Mouse (Mus musculus) right cerebral cortex, adult 2 months (tissue): ENCODE data around the gene Plcl2.
"Not testable (repeated sequence)": the region's sequence is repeated elsewhere in the genome, so short reads cannot be mapped to it uniquely, and the experiment has no call there.

ENCODE experiments used
- DNase-seq, 2 experiments: peaks; one replicate each; pipeline ENCODE4 v3.0.0; 2021 to 2022; ENCODE audit warnings: low spot score in 2 of 2

The Plcl2 gene

DNA sequence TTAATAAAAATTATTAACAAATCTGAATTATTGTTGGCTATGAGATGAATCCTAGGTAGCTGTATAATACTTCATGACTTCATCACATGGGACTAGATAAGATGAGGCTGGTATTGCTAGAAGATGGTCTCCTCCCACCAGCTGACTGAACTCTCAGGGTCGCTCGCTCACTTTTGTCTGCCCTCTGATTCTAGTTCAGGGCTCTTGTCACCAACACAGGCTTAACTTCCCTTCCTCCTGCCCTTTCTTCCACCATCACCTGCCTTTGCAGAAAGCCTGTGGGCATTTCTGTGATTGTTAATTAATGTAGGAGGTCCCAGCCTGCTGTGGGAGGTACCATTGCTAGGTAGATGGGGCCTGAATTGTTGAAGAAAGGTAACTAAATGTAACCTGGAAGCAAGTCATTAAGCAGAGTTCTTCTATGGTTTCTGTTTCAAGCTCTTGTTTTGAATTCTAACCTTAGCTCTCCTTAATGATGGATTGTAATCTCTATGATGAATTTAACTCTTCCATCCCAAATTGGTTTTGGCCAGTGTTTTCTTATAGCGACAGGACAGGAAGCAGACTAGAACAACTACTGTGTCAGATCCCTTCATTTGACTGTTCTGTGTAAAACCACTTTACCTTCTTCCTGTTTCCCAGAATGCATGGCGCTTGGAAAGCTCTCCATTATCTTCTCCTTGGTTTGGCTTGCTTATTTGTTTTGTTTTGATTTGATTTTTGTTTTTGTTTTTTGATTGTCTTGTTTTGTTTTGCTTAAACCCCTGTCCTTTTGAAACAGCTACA lies 27.4 kb downstream of the Plcl2 start:
- DNase-seq = no peak

DNA sequence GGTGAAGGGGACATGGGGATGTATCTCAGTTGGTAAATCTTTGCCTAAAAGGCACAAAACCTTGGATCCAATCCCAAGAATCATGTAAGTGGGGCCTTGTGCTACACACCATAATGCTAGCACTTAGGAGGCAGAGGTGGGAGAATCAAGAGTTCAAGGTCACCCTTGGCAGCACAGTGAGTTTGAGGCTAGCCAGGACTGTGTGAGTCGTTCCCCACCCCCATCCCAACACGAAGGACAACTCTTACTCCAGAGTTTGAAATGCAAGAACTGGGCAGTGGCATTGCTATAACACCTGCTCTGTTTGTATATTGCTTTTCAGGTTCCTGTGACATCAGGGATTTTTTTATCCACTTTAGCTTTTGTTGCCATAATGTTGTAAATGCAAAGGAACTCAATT lies 28.6 kb downstream of the Plcl2 start:
- no peak for DNase-seq

DNA sequence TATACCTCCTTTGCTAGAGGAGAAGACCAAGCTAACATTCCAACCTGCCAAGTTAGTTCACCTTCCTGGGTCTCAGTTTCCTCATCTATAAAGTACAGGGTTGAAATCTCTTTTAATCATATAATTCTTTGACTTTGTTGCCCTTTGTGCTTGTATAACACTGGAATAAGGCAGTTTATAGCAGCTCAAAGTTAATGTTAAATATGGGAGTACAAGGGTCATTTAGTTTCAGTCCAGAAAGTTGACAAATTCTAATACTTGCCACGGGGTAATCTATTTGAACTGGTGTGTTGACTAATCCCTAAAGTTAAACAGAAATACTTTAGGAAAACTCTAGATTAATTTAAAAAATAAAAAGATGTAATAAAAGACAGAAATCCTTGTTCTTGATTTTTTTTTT lies 35.7 kb downstream of the Plcl2 start:
- no peak for DNase-seq

DNA sequence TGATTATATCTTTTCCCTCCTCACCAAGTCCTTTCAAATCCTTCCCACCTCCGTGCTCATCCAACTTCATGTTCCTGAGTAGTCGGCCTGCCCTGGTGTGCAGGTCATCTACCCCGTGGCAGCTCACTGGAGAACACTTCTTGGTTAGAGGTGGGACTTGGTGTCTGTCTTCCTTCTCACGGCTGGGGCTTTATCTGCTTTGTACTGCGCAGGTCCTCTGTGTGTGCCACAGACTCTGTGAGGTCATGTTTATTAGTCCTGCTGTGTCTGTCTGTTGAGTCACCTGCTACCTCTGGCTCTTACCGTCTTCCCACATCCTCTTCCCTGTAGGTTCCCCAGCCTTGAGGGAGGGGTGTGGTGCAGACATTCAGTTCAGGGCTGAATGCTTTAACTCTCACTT lies 36.1 kb downstream of the Plcl2 start:
- no peak for DNase-seq

DNA sequence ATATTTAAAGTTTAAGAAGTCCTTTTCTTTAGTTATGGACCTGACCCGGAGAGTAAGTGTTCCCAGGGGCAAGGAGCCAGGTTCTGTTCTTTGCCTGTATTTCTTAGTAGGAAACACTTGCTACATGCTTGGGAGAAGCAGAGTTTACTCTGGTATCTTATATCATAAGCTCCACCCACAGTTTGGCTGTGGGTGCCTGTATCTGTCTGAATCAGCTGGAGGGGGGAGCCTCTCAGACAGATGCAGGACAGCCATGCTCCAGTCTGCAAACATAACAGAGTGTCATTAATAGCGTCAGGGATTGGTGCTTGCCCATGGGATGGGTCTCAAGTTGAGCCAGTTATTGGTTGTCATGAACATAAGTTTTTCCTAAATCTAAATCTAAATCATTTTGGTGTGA lies 42.9 kb downstream of the Plcl2 start:
- DNase-seq = no peak

DNA sequence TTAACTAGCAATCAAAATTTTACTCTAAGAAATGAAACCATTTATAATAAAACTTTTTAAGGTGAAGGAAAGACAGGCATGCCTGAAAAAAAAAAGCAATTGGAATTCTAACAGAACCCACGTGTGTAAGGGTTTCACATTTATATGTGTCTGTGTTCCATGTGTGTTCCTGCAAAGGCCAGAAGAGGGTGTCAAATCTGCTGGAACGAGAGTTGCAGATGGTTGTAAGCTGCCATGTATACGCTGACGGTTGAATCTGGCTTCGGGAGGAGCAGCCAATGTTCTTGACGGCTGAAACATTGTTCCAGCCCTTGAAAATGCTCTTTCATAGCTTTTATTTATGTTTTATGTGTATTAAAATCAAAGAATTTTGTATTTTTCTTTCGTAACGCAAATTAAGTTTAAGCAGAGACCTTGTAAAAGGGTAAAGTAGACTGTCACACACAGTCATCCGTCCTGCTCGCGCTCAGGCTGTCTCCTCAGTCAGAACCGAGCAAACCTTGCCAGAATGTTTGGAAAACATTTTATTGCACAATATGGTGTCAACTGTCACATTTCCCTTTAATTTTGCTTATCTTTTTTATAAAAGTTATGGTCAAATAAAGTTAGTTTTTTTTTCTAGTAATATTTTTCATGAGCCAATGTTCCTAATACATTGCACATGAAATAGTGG lies 48.5 kb downstream of the Plcl2 start:
- no peak for DNase-seq

DNA sequence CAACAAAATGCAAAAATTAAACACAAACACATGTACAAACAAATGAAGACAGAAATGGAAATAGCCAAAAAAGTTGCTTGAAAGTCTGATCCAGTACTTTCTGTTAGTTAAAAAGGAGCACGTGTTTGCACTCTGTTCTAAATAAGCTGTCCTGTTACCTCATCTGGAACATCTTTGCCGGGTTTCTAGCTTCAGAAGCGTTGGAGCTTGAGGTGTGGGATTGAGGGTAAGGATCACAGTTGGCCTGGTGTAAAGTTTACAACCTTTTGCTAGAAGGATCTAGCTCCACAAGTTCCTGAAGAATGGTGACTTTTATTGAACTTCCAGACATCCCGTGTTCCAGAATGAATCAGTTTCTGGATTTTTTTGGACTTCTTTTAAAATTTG lies 49.0 kb downstream of the Plcl2 start:
- DNase-seq = no peak

DNA sequence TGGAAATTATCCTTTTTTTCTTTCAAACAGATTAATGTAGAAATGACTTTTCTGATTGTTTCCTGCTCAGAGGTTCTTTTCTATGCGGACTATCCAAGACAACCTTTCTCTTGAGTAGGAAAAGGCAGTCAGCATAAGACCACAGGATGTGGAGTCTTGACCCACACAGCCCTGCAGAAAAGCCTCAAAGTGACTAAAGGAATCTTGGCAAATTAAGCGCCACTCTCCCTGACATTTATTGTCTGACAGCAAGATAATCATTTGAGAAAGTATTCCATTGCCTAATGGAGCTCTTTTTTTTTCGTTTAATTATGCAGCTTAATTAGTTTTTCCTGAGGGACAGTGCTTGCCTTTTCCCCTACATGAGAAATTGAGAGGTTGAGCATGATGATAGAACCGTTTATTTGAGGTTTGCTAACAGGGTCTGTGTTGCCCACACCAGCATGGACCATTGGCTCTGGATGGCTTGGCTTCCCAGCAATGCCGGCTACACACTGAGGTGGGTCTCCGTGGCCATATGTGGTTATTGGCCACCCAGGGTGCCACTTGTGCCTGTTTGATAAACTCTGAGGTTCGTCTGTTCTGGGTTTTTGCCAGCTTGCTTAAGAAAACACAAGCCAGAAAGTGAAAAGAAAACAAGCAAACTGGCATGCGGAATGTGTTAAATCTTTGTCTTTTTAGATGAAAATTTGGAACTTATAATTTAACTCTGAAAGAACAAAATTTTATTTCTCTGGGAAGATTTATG lies 56.3 kb downstream of the Plcl2 start:
- DNase-seq = no peak

DNA sequence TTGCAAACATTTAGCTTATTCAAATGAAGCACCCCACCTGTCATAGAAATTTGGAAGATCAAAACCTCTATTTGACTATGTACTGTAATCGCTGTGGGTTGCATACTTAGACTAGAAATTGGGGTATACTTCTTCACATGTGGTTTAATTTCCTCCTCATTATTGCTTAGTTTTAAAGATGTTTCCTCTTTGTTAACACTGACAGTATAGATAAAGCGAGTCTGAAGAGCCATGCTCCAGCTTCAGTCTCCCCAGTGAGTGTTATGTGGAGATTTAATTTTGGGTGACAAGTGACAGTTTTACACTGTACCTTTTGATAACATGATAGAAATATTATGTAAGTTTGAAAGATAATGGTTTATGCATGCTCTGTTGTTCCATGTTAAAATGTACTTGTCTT lies 59.6 kb downstream of the Plcl2 start:
- no peak for DNase-seq

DNA sequence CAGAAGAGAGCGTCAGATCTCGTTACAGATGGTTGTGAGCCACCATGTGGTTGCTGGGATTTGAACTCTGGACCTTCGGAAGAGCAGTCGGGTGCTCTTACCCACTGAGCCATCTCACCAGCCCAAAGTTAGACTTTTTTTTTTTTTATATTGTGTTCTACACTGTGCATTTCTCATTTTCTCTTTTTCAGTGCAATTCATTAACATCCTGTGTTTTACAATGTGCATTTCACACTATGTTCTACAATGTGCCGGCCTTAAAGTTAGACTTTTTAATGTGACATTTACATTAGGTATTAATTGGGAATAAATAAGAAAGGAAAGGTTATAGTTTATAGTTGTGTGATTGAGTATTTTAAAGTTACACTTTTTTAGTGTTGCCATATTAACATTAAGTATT lies 61.0 kb downstream of the Plcl2 start:
- not testable (repeated sequence) for DNase-seq

DNA sequence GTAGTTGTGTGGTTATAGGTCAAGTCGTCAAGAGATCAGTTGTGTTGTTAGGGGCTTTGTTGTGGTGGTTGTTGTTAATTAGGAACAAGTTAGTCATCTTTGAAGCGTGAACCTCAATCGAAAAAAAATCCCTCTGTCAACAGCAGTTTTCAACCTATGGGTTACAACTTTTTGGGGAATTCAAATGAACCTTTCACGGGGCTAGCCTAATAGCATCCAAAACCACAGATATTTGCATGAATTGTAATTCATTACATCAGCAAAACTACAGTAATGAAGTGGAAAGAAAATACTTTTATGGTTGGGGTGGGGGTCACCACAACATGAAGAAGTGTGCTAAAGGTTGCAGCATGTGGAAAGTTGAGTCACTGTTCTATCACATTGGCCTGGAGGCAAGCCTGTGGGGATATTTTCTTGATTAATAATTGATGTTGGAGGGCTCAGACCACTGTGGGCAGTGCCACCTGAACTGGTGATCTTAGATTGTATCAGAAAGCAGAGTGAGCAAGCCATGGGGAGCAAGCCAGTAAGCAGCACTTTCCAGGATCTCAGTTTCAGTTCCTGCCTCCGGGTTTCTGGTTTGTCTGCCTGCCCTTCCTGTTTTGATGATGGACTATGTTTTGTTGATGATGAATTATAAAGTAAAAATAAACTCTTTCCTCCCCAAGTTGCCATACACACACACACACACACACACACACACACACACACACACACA lies 61.6 kb downstream of the Plcl2 start:
- no peak for DNase-seq

DNA sequence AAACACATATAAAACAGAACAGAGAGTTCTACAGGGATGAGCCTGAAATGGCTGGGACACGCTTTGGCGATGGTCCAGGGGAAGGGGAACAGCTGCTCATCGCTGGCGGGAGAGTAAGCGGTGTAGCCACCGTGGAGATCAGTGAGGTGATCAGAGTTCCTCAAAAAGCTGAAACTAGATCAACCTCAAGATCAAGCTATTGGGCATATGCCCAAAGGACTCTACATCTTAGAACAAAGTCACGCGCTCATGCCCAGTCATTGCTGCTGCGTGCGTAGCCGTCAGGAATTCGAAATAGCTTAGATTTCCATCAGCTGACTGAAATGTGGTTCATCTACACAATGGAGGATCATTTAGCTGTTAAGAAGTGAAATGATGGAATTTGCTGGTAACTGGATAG lies 65.0 kb downstream of the Plcl2 start:
- DNase-seq = no peak

DNA sequence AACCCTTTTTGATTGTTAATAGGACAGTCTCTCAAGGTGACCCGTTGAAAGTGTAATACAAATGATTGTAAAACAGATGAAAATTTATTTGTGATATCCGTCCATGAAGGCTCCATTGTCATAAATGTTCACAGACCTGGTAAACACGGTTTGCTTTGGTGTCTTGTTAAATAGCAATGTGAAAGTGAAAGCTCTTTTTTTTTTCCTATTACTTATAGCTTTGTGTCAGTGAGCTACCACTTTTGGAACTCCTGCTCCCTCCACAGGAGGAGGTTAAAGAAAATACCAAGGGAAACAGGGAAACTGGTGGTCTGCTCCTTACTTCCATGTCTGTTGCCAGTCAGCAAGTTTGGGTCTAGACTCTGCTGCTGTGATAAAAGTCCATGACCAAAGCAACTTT lies 71.2 kb downstream of the Plcl2 start:
- no peak for DNase-seq

DNA sequence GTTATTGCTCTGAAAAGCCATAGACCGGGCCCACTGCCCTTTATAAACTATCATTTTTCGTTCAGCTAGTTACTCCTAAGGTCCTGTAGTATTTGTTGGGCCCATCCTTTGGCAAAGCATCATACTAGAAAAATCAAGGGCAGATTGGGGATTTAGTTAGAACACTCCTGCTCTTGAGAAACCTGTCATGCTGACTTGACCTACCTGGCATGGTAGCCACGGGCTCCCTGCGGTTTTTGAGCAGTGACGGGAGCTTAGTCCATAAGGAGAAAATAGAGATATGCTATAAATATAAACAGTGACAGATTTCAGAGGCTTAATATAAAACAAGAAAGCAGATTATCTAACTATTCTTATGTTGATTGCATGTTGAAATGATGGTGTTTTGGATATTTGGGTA lies 77.6 kb downstream of the Plcl2 start:
- DNase-seq = no peak

DNA sequence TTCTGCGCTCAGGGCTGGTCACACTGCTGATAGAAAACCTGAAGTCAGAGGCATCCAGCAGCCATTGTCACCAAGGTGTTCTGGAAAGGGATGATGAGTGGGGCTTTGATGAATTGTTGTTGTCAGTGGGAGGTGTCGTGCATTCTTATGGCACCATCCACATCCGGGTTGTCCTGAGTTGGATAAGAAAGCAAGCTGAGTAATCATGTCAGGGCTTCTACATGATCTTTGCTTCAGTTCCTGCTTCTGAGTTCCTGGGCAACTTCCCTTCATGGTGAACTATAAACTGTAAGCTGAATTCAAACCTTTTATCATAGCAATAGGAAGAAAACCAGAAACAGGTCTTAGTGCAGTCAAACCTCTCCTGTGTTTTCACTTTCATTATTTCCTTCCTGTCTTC lies 78.7 kb downstream of the Plcl2 start:
- DNase-seq = no peak

DNA sequence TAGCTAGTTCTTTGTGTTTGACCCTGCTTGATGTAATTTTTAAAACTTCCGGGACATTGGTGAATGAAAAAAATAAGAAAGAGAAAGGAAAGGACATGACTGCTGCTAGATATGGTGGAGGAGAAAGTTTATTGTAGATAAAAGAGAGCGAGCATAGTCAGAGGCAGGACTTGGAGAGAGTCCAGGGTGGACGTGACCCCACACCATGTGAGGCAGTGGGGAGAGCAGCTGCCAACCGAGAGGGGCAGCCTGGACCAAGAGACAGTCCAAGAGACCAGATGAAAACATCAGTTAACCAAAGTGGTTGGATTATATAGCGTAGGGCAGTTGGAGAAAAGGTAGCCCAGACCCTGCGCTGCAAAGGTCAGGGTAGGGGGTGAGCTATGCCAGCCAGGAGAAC lies 91.0 kb downstream of the Plcl2 start:
- no peak for DNase-seq

DNA sequence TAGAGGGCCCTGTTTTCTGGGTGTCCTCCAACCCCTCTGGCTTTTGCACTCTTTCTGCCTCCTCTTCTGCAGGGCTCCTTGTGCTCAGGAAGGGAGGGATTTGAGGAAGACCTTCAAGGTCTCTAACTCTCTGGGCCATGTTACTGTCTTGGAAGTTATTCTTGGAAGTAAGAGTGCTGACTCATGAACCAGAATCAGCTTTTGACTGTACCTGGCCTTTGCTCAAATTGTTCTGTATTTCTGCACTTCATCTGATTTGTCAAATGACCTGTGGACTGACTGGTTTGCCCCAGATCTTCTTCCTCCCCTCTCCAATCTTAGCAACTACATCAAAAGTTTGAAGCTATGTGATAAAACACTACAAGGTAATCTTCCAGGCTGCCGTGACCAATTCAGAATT lies 91.5 kb downstream of the Plcl2 start:
- DNase-seq = no peak

DNA sequence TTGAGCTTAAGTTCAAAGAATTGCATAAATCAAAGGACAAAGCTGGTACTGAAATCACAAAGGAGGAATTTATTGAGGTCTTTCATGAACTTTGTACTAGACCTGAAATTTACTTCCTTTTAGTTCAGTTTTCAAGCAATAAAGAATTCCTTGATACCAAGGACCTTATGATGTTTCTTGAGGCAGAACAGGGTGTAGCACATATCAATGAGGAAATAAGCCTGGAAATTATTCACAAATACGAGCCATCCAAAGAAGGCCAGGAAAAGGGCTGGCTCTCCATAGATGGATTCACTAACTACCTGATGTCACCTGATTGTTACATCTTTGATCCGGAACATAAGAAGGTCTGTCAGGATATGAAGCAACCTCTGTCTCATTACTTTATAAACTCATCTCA lies 97.7 kb downstream of the Plcl2 start:
- DNase-seq = no peak

DNA sequence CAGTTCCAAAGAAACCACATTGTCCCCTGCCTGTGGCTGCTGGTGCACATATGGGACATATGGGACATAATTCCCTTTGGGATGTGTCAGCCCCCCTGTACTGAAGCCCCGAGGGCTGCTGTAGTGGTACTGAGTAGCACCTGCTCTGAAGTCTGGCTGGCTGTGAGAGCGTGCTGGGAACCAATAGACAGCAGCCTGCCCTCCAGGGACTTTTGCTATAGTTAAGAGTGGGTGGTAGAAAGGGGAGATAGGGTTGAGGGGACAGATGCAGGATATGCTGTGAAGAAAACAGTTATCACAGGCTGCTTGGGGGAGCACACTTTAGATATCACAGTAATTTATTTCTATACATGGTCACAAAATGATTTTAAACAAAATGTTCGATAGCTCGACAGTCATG lies 100.7 kb downstream of the Plcl2 start:
- DNase-seq = no peak

DNA sequence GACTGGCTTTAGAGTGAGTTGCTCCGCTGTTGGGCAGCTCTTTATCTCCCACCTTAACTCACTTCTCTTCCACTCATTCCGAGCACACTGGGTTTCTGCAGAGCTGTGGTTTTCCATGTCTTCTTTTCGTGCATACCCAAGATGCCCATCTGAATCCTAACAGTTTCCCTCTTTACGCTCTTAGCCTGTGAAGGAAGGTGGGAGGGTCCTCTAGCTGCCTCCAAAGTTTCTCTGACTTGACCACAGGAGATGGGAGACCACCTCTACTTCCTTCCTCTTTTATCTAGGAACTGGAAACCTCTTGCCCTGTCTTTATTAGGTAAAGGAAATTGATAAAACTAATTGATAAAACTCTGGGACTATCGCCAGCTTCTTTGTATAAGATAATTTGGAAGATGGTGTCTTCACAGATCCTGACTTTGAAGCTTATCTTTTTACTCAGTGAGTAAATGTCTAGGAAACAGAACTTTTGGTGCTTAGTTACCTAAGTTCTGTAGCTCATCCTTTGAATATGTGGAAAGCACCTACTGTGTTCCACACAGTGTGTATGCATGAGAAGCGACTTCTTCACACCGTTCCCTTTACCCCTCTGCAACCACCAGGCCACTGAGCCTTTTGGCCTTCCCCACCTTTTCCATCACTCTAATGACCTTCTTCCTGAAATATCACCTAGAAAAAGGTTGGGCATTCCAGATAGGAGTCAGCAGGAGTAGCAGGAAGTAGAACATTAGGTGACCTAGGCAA lies 111.8 kb downstream of the Plcl2 start:
- DNase-seq = no peak

DNA sequence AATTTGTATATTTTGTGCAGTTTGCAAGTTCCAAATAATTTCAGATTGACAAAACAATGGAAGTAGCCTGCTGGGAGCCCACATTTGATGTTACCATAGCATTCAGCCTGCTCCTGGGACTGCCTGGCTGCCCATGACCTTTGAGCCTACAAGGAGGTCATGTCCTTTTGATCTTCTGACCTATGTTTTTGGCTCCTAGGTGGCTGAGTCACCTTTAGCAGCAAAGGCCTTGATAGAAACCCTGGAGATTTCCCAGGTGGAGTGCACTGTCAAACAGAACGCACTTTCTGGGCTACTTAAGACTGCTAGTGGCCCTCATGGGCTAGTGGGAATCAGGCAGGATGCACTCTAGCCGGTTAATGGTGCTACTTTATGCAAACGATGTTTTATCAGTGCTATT lies 112.8 kb downstream of the Plcl2 start:
- DNase-seq = no peak

DNA sequence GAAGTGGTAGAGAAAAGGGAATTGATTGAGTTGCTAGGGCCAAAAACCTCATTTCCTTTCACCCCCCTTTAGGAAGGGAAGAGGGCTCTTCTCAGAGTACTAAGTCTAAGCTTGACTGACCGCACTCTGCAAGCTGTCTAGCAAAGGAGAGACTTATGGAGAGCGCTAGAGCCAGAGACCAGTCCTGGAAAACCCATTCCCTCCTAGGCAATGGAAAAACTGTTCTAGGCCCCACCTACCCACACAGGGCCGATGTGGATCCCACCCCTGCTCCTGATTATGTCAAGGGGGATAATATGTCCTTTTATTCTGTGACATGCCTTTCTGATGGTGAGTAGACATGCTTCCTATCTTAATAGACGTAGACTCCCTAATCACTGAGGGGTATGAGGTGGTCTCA lies 116.4 kb downstream of the Plcl2 start:
- no peak for DNase-seq
